Mouse (Mus musculus) regulatory T cell (primary cell): Measurements from ENCODE around the gene Scarb1.

Source experiments
- in situ Hi-C: fragments of 300-600 bp; cut with MboI, MseI; formaldehyde crosslinking; loops from one replicate; pipeline ENCODE4 v1.15.1; 2025; ENCODE audit warnings: high pct_unique_total_duplicates

Gene Scarb1

DNA sequence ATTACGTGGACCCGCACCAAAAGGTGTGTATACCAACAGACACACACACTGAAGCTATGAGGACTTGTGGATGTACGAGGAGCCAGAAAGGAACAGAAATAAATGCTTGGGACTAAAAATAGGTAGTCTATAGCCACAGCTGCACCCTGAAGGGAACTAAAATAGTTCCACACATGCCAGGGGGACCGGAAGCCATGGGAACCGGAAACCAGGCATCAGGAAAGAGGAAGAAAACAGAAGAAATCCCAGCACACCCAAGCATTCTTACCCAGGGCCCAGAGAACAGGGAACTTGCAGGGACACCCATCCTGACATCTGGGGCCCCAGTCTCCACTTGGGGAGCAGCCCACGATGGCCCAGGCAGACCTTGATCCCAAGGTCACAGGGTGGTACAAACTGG is 7.9 kb downstream of the Scarb1 start:
- in situ Hi-C loops: loop anchor here (10.0 kb wide), 1 partner anchor 58 kb away; no protein-coding TSS in a partner anchor

DNA sequence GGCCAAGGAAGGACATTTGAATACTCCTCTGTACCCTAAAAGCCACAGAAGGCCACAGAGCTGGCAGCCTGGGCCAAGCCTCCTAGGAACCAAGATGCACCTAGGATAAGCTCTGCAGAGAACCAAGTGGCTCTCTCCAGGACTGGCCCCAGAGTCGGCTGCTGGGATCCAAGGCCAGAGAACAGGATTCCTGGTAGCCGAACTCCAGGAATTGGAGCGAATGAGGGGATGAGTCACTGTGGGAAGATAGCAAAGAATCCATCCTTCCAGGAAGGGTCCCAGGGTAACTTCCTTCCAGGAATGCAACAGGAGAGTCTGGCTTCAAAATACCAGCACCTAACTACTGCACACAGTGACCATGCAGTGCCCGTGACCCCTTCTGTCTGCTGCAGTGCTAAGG is 8.6 kb downstream of the Scarb1 start:
- in situ Hi-C loops: loop anchor here (10.0 kb wide), 1 partner anchor 58 kb away; no protein-coding TSS in a partner anchor

DNA sequence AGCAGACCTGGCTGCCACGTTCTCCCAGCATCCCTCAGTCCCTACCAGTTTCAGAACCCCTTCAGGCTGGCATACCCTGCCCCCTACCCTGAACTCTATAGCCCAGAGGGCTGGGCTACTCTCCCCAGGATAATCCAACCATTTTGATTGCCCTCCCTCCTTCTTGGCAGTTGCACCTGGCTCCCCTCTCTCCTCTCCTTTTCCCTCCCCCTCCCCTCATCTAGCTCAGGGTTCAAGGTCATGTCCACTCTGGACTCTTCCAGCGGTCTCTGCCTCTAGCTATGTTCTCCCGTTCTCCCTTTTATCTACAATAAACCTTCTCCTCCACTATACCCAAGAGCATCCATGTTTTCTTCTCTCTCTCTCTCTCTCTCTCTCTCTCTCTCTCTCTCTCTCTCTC is 9.1 kb downstream of the Scarb1 start:
- in situ Hi-C loops: loop anchor here (10.0 kb wide), 1 partner anchor 57 kb away; no protein-coding TSS in a partner anchor

DNA sequence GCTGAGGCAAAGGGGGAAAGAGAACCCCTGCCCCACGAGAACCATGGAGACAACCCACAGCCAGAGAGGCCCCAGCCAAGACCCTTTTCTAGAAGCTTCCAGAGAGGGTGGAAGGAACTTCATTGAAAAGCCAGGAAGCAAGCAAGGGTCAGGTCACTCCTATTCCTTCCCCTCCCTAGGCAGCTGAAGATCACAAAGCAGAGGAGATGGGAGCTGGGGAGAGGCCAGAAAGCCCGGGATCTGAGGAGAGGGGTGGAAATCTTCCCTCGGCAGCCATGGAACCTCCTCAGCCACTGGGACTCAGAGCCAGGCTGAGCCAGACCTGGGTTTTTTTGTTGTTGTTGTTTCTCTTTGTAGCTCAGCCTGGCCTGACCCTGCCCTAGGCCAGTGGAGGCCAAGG is 9.8 kb downstream of the Scarb1 start:
- in situ Hi-C loops: loop anchor here (10.0 kb wide), 1 partner anchor 56 kb away; no protein-coding TSS in a partner anchor

- in situ Hi-C loops: loop anchor here (10.0 kb wide), 1 partner anchor 56 kb away; no protein-coding TSS in a partner anchor
These were observed 10.2 kb downstream of the Scarb1 start for GRCm38 (mm10) chr5:125330656-125331055.

DNA sequence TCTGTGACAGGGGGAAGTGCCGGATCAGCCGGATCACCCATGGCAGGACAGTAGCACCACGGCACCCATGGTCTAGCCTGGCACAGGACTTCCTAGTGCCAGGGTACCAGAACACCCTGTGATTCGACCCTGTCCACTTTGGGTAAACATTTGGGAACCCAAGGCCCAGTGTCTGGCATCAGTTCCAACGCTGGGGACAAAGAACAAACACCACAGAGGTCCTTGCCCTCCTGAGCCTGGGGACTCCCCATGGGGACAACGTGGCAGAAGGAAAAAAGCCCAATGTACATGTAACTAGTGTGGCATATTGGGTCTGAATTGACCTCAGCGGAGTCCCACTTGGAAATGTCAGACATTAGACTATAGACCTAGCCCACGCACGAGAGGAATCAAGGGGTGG is 10.7 kb downstream of the Scarb1 start:
- in situ Hi-C loops: loop anchor here (10.0 kb wide), 1 partner anchor 55 kb away; no protein-coding TSS in a partner anchor

DNA sequence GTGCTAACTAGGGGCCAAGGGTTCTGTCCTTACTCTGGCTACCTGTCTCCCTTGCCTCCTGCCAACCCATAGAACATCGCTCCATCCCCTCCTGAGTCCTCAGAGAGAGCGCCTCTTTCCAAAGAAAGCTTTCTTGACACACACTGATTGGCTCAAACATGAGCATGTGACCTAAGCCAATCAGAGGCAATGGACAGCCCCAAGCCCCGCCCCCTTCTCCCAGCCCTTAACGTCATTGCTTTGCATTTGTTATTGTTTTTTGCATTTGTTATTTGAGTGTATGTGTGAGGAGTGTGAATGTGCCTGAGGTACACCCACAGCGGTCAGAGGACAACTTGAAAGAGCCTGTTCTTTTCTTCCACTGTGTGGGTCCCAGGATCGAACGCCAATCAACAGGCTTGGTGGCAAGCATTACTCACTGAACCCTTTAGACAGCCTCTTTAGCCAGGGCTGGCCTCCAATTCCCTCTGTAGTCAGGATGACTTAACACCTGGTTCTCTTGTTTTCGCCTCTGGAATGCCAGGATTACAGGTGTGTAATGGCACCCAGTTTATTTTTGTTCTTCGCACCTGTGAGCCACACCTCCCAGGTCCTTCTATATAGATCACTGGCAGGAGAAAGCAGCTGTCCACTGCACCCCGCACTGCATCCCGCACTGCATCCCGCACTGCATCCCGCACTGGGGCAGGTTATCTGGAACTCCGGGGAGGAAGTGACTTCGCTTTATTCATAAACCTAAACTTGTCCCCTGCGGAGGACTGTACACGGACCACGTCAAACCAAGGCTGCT is 13.1 kb downstream of the Scarb1 start:
- in situ Hi-C loops: no loop called here

DNA sequence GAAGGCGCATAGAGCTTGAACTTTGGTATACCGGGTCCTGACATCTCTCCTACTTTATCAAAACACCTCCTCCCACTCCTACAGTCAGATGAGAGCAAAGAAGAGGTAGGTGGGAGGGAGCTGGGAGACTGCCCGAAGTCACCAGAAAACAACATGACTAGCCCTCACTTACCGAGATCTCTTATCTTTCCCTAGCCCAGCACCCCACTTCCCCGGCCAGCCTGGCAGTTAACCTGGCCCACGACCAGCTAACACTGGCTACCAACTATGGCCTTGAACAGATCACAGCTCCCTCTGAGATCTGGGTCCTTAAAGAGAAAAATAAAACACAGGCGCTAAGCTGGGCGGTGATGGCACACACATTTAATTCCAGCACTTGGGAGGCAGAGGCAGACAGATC is 14.5 kb downstream of the Scarb1 start:
- in situ Hi-C loops: no loop called here

DNA sequence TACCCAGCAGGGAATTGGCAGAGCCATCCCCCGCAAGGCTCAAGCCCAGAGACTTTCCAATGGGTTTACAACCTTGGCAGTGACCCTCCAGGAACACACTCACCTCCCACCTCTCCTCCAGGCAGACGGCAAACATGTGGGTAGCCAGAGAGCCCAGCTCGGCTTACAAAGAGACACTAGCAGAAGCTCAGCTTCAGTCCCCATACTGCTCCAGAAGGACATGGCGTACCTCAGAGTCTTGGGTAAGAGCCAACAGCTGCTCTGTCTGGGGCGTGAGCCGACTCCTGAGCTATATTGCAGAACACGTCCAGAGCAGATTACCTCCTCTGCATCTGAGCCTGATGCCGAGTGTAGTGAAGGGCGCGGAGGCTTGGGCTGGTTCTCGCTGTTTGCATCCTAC is 15.0 kb downstream of the Scarb1 start:
- in situ Hi-C loops: no loop called here

DNA sequence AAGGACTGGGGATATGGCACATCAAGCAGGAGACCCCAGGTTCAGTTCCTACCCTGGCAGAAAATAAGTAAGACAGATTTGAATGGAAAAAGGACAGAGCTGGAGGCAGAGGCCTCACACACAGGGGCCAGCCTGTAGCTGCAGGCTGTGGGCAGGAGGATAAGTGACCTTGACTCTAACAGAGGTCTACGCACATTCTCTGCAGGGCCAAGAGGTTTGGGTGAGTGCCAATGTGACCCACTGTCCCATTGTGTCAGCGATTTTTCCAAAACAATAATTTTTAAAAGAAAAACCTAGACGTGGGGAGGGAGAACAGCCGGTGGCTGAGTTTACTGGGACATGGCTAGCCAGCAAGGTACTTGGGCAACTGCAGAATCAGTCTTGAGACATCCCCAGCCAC is 15.6 kb downstream of the Scarb1 start:
- in situ Hi-C loops: no loop called here

GRCm38 (mm10) chr5:125323939-125324480 is 16.9 kb downstream of the Scarb1 start:
- in situ Hi-C loops: no loop called here

DNA sequence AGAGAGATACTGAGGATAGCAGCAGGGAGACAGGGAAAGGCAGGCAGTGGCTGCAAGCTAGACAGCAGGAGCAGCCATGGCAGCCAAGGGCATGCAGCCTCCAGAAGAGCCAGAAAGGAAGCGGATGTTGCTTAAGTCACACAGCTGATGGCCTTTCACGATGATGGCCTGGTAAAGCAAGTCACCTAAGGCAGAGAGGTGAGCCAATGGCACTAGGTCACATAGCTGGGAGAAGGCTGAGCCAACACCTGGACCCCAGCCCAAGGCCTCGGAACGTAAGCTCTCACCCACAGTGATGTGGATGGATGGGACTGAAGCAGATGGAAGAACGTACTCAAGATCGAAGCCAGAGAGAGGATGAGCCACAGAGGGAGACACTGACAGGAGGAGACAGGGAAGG is 17.8 kb downstream of the Scarb1 start:
- in situ Hi-C loops: no loop called here

DNA sequence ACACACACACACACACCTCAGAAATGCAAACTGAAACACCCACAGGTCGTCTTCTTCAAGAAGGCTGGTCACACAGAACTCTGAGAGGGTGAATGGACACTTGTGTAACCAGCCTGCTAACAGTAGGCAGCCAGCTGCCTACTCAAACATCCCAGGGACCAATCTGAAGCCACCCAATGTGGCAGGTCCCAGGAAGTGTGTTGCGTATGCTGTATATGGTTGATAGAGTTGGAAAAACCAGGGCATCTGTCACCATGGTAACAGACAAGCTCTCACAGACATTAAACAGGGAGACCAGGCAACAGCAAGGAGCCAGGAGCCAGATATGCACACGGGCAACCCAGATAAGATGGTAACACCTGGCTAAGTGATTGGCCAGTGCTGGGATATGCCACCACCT is 19.1 kb downstream of the Scarb1 start:
- in situ Hi-C loops: no loop called here

DNA sequence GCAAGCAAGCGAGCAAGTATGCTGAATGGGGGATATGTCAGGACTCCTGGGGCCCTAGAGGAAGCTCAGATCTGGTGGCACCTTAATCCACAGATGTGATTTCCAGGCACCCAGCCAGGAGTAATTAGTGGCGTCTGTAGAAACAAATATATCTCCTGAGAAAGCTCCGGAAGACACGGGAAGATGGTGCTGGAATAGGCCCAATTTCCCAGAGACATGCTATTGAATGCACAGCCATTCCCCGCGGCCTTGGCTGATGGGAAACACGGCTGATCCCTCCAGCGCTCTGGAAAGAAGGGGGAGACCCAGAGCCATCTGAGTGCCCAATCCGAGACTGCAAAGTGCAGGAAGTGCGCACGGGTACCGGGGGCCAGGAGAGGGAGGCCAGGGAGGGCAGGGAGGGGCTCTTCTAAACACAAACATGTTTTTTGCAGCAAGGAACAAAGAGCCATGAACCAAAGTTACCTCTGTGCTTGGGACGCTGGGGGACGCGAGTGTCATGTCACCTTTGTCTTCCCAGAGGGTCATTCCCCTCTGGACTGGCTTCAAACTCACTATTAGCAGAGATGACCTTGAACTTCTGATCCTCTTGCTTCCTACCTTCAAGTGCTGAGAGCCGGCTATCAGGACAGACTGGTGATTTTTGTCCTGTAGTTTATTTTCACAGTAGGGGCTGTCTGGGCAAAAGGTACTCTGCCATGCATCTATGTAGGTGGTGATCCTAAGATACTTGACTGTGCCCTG is 21.7 kb downstream of the Scarb1 start:
- in situ Hi-C loops: no loop called here

DNA sequence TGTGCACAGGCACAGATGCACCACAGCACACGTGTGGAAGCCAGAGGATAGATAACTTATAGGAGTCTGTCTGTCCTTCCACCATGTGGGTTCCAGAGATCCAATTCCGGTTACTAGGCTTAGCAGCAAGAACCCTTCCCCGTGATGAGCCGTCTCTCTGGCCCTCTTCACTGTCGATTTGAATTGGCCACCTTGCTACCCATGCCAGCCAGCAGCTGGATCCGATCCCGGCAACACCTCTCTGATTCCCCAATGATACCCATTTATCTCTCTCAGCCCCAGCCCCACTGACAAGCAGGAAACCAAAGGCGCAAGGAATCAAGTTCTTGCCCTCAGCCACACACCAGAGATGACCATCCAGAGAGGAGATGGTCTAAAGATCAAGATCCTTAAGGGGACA is 22.9 kb downstream of the Scarb1 start:
- in situ Hi-C loops: no loop called here

DNA sequence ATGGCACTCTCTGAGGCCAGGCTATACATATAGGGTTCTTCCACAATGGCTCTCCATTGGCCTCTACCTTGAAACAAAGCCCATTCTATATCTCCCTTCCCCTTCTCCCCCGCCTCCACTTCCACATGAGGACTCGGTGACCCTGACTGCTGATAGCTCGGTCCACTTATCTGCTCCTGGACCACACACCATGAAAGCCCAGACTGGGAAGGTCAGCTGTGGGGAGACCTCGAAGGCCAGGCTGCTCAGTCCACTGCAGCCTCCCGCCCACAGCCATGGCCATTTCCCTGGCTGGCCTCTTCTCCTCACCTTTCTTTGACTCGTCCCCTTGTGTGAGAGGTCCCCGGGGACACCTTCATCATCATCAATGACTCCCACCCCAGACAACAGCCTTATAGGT is 23.6 kb downstream of the Scarb1 start:
- in situ Hi-C loops: no loop called here

GRCm38 (mm10) chr5:125316771-125317170 is 24.1 kb downstream of the Scarb1 start:
- in situ Hi-C loops: no loop called here

- in situ Hi-C loops: no loop called here
These were observed 25.8 kb downstream of the Scarb1 start for GRCm38 (mm10) chr5:125315110-125315509.

DNA sequence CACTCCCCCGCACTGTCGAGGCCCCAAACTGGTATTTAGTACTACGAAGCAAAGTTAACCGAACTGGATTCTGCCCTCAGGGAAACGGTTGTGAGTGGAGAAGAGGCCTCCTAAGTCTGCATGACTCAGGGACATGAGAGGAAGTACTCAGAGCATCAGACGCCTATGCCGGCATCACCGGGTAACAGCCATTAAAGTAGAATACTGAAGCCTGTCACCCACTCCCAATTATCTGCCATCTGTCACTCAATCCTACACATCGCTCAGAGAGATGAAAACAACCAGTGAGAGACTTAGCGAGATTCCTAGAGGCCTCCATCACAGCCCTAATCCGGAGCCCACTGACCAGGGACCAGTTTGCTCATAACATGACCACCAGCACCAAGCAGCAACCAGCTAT is 26.9 kb downstream of the Scarb1 start:
- in situ Hi-C loops: no loop called here

DNA sequence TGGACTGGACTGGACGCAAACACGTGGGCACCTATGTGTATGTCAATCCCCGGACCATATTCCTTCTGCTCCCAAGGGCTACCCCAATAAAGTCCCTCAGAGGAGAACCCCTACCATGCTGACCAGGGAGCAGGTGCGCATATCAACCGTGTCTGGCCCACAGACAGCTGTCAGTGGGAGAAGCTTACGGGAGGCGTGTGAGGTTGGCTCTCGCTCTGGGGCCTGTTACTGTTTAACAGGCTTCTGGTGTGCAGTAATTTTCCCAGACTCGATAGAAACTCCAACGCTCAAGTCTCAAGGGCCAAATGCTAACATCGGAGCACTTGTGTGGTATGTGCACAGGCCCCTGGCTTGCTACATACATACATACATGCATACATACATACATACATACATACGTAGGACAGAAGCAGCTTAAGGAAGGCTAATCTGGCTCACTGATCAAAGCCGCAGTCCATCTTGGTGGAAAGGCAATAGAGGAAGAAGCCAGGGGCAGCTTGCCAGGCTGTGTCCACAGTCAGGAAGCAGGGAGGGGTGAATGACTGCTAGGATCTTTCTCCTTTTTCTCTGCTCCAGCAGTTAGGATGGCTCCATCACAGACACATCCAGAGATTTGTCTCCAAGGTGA is 27.8 kb downstream of the Scarb1 start:
- in situ Hi-C loops: no loop called here

DNA sequence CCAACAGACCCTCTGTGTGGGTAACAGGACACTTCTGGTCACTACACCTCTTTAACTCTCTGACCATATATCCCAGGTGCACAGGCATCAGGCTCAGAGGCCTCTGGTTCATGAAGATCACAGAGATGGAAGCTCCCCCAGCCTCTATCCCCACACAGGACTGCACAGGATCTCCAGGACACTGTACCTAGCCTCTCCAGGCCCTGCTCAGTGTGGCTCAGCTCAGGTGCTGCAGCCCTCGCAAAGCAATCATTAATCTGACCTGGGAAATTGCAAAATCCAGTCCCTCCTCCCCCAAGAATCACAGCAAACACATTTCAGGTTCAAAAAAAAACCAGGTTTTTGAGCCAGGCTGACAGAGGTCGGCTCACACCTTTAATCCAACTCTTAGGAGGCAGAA is 29.9 kb downstream of the Scarb1 start:
- in situ Hi-C loops: no loop called here

DNA sequence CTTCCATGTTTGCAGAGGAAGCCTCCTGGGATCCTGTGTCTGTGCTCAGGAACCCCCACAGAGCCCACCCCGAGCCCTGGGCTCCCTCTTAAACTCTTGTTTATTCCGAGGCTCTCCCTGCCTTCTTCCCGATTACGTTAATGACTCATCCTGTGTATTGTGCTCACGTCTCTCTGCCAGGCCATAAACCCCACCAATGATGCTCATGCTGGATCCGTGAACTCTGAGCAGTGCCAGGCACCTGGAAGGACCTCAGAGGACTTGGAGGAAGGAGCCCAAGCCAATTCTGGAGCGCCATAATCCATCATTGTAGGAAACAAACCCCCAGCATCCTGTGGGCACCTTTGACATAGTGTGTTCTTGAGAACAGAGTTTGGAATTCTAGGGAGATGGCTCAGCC is 31.7 kb downstream of the Scarb1 start:
- in situ Hi-C loops: no loop called here
